Mouse (Mus musculus) stomach, postnatal 0 days (tissue): ENCODE measurements around the gene Shank3. TPM values are rescaled to one million over a fixed set of nuclear protein-coding genes. Genes with fewer than 3 reads are reported as not detected.

ENCODE experiments used
- ATAC-seq: fragments of 200-750 bp; cut with Nextera tagmentation; 2 replicates; pipeline ENCODE4 v1.8.0; 2017; ENCODE audit not compliant: low FRiP score, low TSS enrichment
- DNase-seq: peaks from one replicate; pipeline ENCODE4 v3.0.0-alpha.2; 2016; ENCODE audit warnings: low spot score
- H3K27ac ChIP-seq: fragments of 300-500 bp; sonication (generic); replicated peaks from 2 replicates; pipeline ENCODE4 v1.5.1; 2014; ENCODE audit warnings: mild to moderate bottlenecking, control low read depth
- H3K27me3 ChIP-seq: fragments of 300-500 bp; sonication (generic); 2 replicates; pipeline ENCODE4 v1.6.1; 2014; ENCODE audit warnings: low read length; ENCODE audit not compliant: control insufficient read depth, insufficient read depth
- H3K36me3 ChIP-seq: fragments of 300-500 bp; sonication (generic); 2 replicates; pipeline ENCODE4 v1.6.1; 2014; ENCODE audit warnings: low read length, mixed read lengths; ENCODE audit not compliant: control insufficient read depth, insufficient read depth
- H3K4me1 ChIP-seq: fragments of 300-500 bp; sonication (generic); replicated peaks from 2 replicates; pipeline ENCODE4 v1.6.1; 2014; ENCODE audit warnings: antibody characterized with exemption; ENCODE audit not compliant: control insufficient read depth, insufficient read depth
- H3K4me2 ChIP-seq: fragments of 300-500 bp; sonication (generic); replicated peaks from 2 replicates; pipeline ENCODE4 v1.6.1; 2014; ENCODE audit warnings: low read depth, mild to moderate bottlenecking, control low read depth, moderate library complexity
- H3K4me3 ChIP-seq: fragments of 300-500 bp; sonication (generic); 2 replicates; pipeline ENCODE4 v1.5.1; 2014; ENCODE audit warnings: low read depth, low read length, control low read depth
- H3K9ac ChIP-seq: fragments of 300-500 bp; sonication (generic); 2 replicates; pipeline ENCODE4 v1.6.1; 2014; ENCODE audit warnings: mild to moderate bottlenecking, low read length, control low read depth, mixed read lengths
- H3K9me3 ChIP-seq: fragments of 300-500 bp; sonication (generic); 2 replicates; pipeline ENCODE4 v1.6.1; 2016; ENCODE audit warnings: low read length; ENCODE audit not compliant: control insufficient read depth
- CTCF ChIP-seq: IDR thresholded peaks from 2 replicates; pipeline ENCODE4 v1.5.1; 2016; ENCODE audit warnings: antibody characterized with exemption, low read depth, mild to moderate bottlenecking, moderate library complexity
- EP300 ChIP-seq: optimal IDR thresholded peaks from 2 replicates; pipeline ENCODE3; 2016; ENCODE audit warnings: antibody characterized with exemption
- WGBS: fragments of 180-500 bp; shearing (Covaris S2); extraction: QIAGEN DNeasy Blood & Tissue Kit; methylation state at CpG from one replicate; pipeline ENCODE4 v1.1.7; 2014; 5-methylcytosine and 5-hydroxymethylcytosine counted together
- polyA plus RNA-seq: library from polyadenylated mRNA; unstranded; fragments of >200 nt; fragmentation: Nextera tagmentation; extraction: Ambion mirVana; gene quantifications from 2 replicates; pipeline ENCODE4 v1.2.1, GENCODE M21; 2015

The Shank3 gene
- polyA plus RNA-seq, 1 experiment from 2014 or later = 0.40 TPM

- peak overlapping the region; percentile 45 for H3K4me3 ChIP-seq
- H3K27me3 ChIP-seq = peaks cover 4% of the 10 kb centered on the region; the same call in 1 of the 2 replicates
- H3K36me3 ChIP-seq = no peaks in the 10 kb centered on the region
- DNase-seq = no peak
- no peaks in the 10 kb centered on the region for H3K4me1 ChIP-seq
- peak; percentile 31; the same call in 1 of the 2 replicates for ATAC-seq
- no peaks in the 10 kb centered on the region for H3K9me3 ChIP-seq
- H3K9ac ChIP-seq = peak overlapping the region; percentile 38
- TF ChIP-seq CTCF = no peak
- TF ChIP-seq EP300 = no peak
- H3K27ac ChIP-seq = no peak overlapping the region
- H3K4me2 ChIP-seq = peak overlapping the region; percentile 83
- 20% methylated on average over 24 of the region's 52 CpGs for WGBS
These were observed 24.7 kb downstream of the Shank3 start for GRCm38 (mm10) chr15:89524001-89524571.

DNA sequence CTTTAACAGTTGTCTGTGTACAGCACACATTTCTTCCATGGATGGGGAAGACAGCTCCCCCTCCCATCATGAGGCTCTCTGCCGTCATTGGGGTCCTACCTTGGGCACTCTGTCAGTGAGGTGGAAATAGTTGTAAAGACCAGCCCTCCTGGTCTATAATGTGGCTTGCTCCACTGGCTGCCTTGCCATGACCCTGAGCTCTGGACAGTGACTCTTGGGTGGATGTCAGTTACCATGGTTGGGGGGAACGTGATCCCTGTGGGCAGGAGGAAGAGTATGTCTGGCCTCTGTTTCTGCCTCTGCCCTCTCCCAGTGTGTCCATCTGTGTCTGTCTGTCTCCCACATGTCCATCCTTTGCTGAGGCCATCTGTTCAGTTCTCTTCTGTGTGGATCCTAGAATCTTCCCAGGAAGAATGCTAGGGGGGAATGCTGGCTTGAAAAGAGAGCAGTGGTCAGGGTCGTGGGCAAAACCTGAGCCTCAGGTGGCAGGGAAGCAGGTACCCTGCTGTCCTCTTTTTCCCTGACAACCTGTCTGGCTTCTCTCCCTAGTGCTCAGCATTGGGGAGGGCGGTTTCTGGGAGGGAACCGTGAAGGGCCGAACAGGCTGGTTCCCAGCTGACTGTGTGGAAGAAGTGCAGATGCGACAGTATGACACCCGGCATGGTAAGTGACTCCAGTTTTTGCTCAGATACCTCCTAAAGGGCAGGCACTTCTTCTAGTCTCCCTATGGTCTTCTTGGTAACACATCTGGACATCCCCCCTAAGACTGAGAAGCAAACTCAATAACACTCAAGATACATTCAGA is 25.4 kb downstream of the Shank3 start:
- Histone ChIP-seq H3K4me1 (no peaks in the 10 kb centered on the region), H3K36me3 (no peaks in the 10 kb centered on the region), H3K27me3 (peaks cover 4% of the 10 kb centered on the region; the same call in 1 of the 2 replicates), H3K9ac (no peak overlapping the region), H3K9me3 (no peaks in the 10 kb centered on the region), H3K4me3 (no peak overlapping the region), H3K4me2 (peak overlapping the region; percentile 83), H3K27ac (no peak overlapping the region)
- WGBS = 85% methylated on average over 8 of the region's 8 CpGs
- TF ChIP-seq EP300 = no peak
- no peak for TF ChIP-seq CTCF
- no peak for DNase-seq
- ATAC-seq = no peak

DNA sequence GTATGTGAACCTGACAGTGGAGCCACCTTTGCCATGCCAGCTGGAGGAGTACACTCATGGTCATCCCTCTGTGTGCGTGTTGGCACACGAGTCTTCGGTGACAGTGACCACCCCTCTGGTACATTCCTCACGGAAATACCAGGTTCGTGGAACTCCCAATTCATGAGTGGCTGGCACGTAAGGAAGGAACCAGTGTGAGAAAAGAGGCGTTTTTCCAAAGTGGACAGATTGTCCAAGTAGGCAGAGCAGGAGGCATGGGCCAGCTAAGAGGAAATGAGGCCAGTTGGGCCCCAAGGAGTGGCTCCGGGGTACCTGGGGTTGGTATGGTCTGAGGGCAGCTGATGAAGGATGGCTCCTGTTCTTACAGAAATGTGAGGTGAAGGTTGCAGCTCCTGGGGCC is 26.0 kb downstream of the Shank3 start:
- no peak for DNase-seq
- Histone ChIP-seq H3K27me3 (peaks cover 4% of the 10 kb centered on the region; the same call in 1 of the 2 replicates), H3K9ac (no peak overlapping the region), H3K4me3 (no peak overlapping the region), H3K36me3 (no peaks in the 10 kb centered on the region), H3K4me1 (no peaks in the 10 kb centered on the region), H3K9me3 (no peaks in the 10 kb centered on the region), H3K4me2 (no peak overlapping the region), H3K27ac (no peak overlapping the region)
- 95% methylated on average over 8 of the region's 8 CpGs for WGBS
- ATAC-seq = no peak
- no peak for TF ChIP-seq CTCF
- no peak for TF ChIP-seq EP300

DNA sequence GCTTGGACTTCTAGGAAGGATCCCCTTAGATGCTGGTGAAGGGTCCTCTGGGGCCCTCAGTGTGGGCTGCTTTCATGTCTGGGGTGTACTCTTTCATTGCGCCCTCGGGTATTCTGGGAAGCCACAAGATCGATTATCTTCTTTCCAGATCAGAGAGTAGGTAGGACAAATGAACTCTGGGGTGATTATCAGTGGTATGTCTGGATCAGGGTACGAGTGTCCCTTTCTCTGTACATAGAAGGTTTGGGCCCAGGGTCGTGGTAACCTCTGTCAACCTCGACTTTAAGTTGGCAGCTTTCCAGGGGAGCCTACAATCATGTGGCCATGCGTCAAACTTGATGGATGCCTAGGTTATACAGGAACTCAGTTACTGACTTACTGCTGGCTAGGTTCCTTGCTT is 26.5 kb downstream of the Shank3 start:
- no peak overlapping the region for H3K4me3 ChIP-seq
- H3K27ac ChIP-seq = no peak overlapping the region
- TF ChIP-seq EP300 (no peak), CTCF (no peak)
- no peaks in the 10 kb centered on the region for H3K36me3 ChIP-seq
- no peak for ATAC-seq
- WGBS = 65% methylated on average over 7 of the region's 7 CpGs
- no peaks in the 10 kb centered on the region for H3K9me3 ChIP-seq
- no peak overlapping the region for H3K9ac ChIP-seq
- DNase-seq = no peak
- peaks cover 4% of the 10 kb centered on the region; the same call in 1 of the 2 replicates for H3K27me3 ChIP-seq
- no peaks in the 10 kb centered on the region for H3K4me1 ChIP-seq
- no peak overlapping the region for H3K4me2 ChIP-seq

DNA sequence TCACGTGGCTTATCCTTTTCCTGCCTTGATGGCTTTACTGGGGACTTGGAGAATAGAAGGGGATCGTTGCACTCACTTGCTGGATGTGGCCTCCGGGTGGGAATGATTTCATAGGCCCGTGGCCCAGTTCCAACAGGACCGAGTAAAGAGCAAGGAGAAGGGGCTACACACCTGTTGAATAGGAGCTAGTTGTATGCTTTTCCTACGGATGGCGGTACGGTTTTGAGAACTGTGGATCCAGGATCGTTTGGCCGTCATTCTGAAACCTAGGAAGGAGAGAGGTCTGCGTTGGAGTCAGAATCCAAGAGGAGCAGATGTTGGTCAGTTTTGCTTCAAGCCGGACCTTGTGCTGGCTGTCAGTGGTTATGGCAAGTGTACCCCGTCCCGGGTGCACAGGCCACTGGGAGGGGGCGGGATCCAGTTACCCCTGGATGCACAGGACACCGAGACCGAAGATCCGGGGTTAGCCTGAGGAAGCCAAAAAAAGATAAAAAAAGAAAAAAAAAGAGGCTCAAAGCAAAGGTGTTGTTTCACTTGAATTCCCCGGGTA is 27.4 kb downstream of the Shank3 start:
- no peak overlapping the region for H3K4me2 ChIP-seq
- H3K9me3 ChIP-seq = no peaks in the 10 kb centered on the region
- H3K4me3 ChIP-seq = no peak overlapping the region
- TF ChIP-seq EP300 (no peak), CTCF (no peak)
- H3K4me1 ChIP-seq = no peaks in the 10 kb centered on the region
- no peak overlapping the region for H3K9ac ChIP-seq
- H3K27ac ChIP-seq = no peak overlapping the region
- no peaks in the 10 kb centered on the region for H3K36me3 ChIP-seq
- DNase-seq (no peak), ATAC-seq (no peak)
- WGBS = 90% methylated on average over 19 of the region's 19 CpGs
- H3K27me3 ChIP-seq = peaks cover 4% of the 10 kb centered on the region; the same call in 1 of the 2 replicates

GRCm38 (mm10) chr15:89527466-89527865 is 28.0 kb downstream of the Shank3 start:
- TF ChIP-seq EP300 (no peak), CTCF (no peak)
- H3K9me3 ChIP-seq = no peaks in the 10 kb centered on the region
- no peak overlapping the region for H3K27ac ChIP-seq
- no peak overlapping the region for H3K9ac ChIP-seq
- no peak overlapping the region for H3K4me3 ChIP-seq
- peaks cover 4% of the 10 kb centered on the region; the same call in 1 of the 2 replicates for H3K27me3 ChIP-seq
- WGBS = 79% methylated on average over 7 of the region's 7 CpGs
- ATAC-seq (no peak), DNase-seq (no peak)
- H3K4me2 ChIP-seq = no peak overlapping the region
- H3K4me1 ChIP-seq = no peaks in the 10 kb centered on the region
- no peaks in the 10 kb centered on the region for H3K36me3 ChIP-seq
